Mouse (Mus musculus) kidney, embryonic 16.5 days (tissue): ENCODE data around the gene Psmd9. TPM values are rescaled to one million over a fixed set of nuclear protein-coding genes. Genes with fewer than 3 reads are reported as not detected.

Experiments used
- ATAC-seq: fragments of 200-750 bp; cut with Nextera tagmentation; 2 replicates; pipeline ENCODE4 v1.8.0; 2017; ENCODE audit warnings: moderate TSS enrichment; ENCODE audit not compliant: low FRiP score, low TSS enrichment
- H3K27ac ChIP-seq: fragments of 300-500 bp; sonication (generic); 2 replicates; pipeline ENCODE4 v1.5.1; 2014; ENCODE audit warnings: low read length
- H3K27me3 ChIP-seq: fragments of 300-500 bp; sonication (generic); 2 replicates; pipeline ENCODE4 v1.6.1; 2014; ENCODE audit warnings: low read length, control low read depth, mixed read lengths; ENCODE audit not compliant: insufficient read depth
- H3K36me3 ChIP-seq: fragments of 300-500 bp; sonication (generic); 2 replicates; pipeline ENCODE4 v1.6.1; 2014; ENCODE audit warnings: low read length, control low read depth, mixed read lengths; ENCODE audit not compliant: insufficient read depth
- H3K4me1 ChIP-seq: fragments of 300-500 bp; sonication (generic); 2 replicates; pipeline ENCODE4 v1.6.1; 2014; ENCODE audit warnings: low read length, control low read depth, mixed read lengths; ENCODE audit not compliant: insufficient read depth
- H3K4me2 ChIP-seq: fragments of 300-500 bp; sonication (generic); replicated peaks from 2 replicates; pipeline ENCODE4 v1.6.1; 2014; ENCODE audit warnings: low read depth, low read length
- H3K4me3 ChIP-seq: fragments of 300-500 bp; sonication (generic); 2 replicates; pipeline ENCODE4 v1.5.1; 2014; ENCODE audit warnings: mild to moderate bottlenecking, low read length
- H3K9ac ChIP-seq: fragments of 300-500 bp; sonication (generic); replicated peaks from 2 replicates; pipeline ENCODE4 v1.6.1; 2014; ENCODE audit warnings: low read length
- H3K9me3 ChIP-seq: fragments of 300-500 bp; sonication (generic); 2 replicates; pipeline ENCODE4 v1.6.1; 2016; ENCODE audit warnings: low read length, control low read depth
- WGBS: fragments of 180-500 bp; shearing (Covaris S2); extraction: QIAGEN DNeasy Blood & Tissue Kit; methylation state at CpG from one replicate; pipeline ENCODE4 v1.1.7; 2014; 5-methylcytosine and 5-hydroxymethylcytosine counted together
- polyA plus RNA-seq: library from polyadenylated mRNA; unstranded; fragments of >200 nt; fragmentation: Nextera tagmentation; extraction: Ambion mirVana; gene quantifications from 2 replicates; pipeline ENCODE4 v1.2.1, GENCODE M21; 2015

Psmd9 gene
- polyA plus RNA-seq, 1 experiment from 2014 or later = 86.9 TPM

- Histone ChIP-seq H3K4me2 (no peak overlapping the region), H3K27ac (no peak overlapping the region), H3K27me3 (no peaks in the 10 kb centered on the region), H3K4me1 (0 out of 2 replicates have a peak, but pooled peaks cover 5% of the 10 kb centered on the region), H3K9me3 (no peaks in the 10 kb centered on the region), H3K4me3 (no peak overlapping the region), H3K36me3 (peaks cover 80% of the 10 kb centered on the region), H3K9ac (no peak overlapping the region)
- peak; percentile 37; the same call in 1 of the 2 replicates for ATAC-seq
- WGBS = 68% methylated on average over 9 of the region's 9 CpGs
Observed at GRCm38 (mm10) chr5:123162942-123163341, 6.3 kb upstream of the Psmd9 start.

- 85% methylated on average over 10 of the region's 10 CpGs for WGBS
- Histone ChIP-seq H3K36me3 (peaks cover 46% of the 10 kb centered on the region), H3K9me3 (no peaks in the 10 kb centered on the region), H3K27me3 (no peaks in the 10 kb centered on the region), H3K9ac (no peak overlapping the region), H3K4me1 (peaks cover 29% of the 10 kb centered on the region), H3K4me2 (no peak overlapping the region), H3K27ac (no peak overlapping the region), H3K4me3 (no peak overlapping the region)
- no peak for ATAC-seq
Observed at GRCm38 (mm10) chr5:123166437-123166836, 2.8 kb upstream of the Psmd9 start.

GRCm38 (mm10) chr5:123167591-123167990 lies 1.6 kb upstream of the Psmd9 start:
- peaks cover 34% of the 10 kb centered on the region for H3K36me3 ChIP-seq
- ATAC-seq = no peak
- no peak overlapping the region for H3K9ac ChIP-seq
- H3K9me3 ChIP-seq = no peaks in the 10 kb centered on the region
- H3K4me2 ChIP-seq = no peak overlapping the region
- no peak overlapping the region for H3K4me3 ChIP-seq
- H3K27ac ChIP-seq = no peak overlapping the region
- 66% methylated on average over 5 of the region's 5 CpGs for WGBS
- H3K4me1 ChIP-seq = peaks cover 35% of the 10 kb centered on the region
- no peaks in the 10 kb centered on the region for H3K27me3 ChIP-seq

GRCm38 (mm10) chr5:123170365-123170764 lies 1.2 kb downstream of the Psmd9 start:
- no peak overlapping the region for H3K9ac ChIP-seq
- 56% methylated on average over 9 of the region's 9 CpGs for WGBS
- peaks cover 35% of the 10 kb centered on the region for H3K4me1 ChIP-seq
- no peak overlapping the region; the same call in 1 of the 2 replicates for H3K27ac ChIP-seq
- H3K36me3 ChIP-seq = peaks cover 14% of the 10 kb centered on the region
- no peak overlapping the region for H3K4me2 ChIP-seq
- no peak overlapping the region for H3K4me3 ChIP-seq
- ATAC-seq = no peak
- no peaks in the 10 kb centered on the region for H3K9me3 ChIP-seq
- H3K27me3 ChIP-seq = no peaks in the 10 kb centered on the region

GRCm38 (mm10) chr5:123171646-123172350 lies 2.6 kb downstream of the Psmd9 start:
- Histone ChIP-seq H3K4me3 (peak overlapping the region; percentile 36), H3K4me1 (peaks cover 31% of the 10 kb centered on the region), H3K27me3 (no peaks in the 10 kb centered on the region), H3K9me3 (no peaks in the 10 kb centered on the region), H3K4me2 (peak overlapping the region; percentile 59), H3K36me3 (0 out of 2 replicates have a peak, but pooled peaks cover 2% of the 10 kb centered on the region), H3K27ac (no peak overlapping the region), H3K9ac (peak overlapping the region; percentile 39)
- 8% methylated on average over 22 of the region's 22 CpGs for WGBS
- peak; percentile 90 for ATAC-seq

- WGBS = 94% methylated on average over 5 of the region's 5 CpGs
- Histone ChIP-seq H3K36me3 (no peaks in the 10 kb centered on the region), H3K27ac (no peak overlapping the region), H3K9me3 (peaks cover 5% of the 10 kb centered on the region; the same call in 1 of the 2 replicates), H3K4me1 (no peaks in the 10 kb centered on the region), H3K9ac (no peak overlapping the region), H3K4me3 (no peak overlapping the region), H3K27me3 (no peaks in the 10 kb centered on the region), H3K4me2 (no peak overlapping the region)
- no peak for ATAC-seq
Observed at GRCm38 (mm10) chr5:123178792-123179191, 9.6 kb downstream of the Psmd9 start.

- H3K36me3 ChIP-seq = no peaks in the 10 kb centered on the region
- ATAC-seq = no peak
- no peaks in the 10 kb centered on the region for H3K4me1 ChIP-seq
- H3K9ac ChIP-seq = no peak overlapping the region
- no peaks in the 10 kb centered on the region for H3K27me3 ChIP-seq
- H3K9me3 ChIP-seq = peaks cover 5% of the 10 kb centered on the region; the same call in 1 of the 2 replicates
- no peak overlapping the region for H3K27ac ChIP-seq
- no peak overlapping the region for H3K4me3 ChIP-seq
- WGBS = 92% methylated on average over 15 of the region's 15 CpGs
- no peak overlapping the region for H3K4me2 ChIP-seq
Observed at GRCm38 (mm10) chr5:123180390-123180789, 11.2 kb downstream of the Psmd9 start.

- no peak overlapping the region for H3K4me3 ChIP-seq
- H3K9ac ChIP-seq = no peak overlapping the region
- no peaks in the 10 kb centered on the region for H3K4me1 ChIP-seq
- no peaks in the 10 kb centered on the region for H3K27me3 ChIP-seq
- no peak for ATAC-seq
- no peak overlapping the region for H3K4me2 ChIP-seq
- no peaks in the 10 kb centered on the region for H3K36me3 ChIP-seq
- no peak overlapping the region for H3K27ac ChIP-seq
- H3K9me3 ChIP-seq = peaks cover 5% of the 10 kb centered on the region; the same call in 1 of the 2 replicates
- WGBS = 74% methylated on average over 6 of the region's 6 CpGs
Observed at GRCm38 (mm10) chr5:123181536-123181935, 12.3 kb downstream of the Psmd9 start.

GRCm38 (mm10) chr5:123182651-123183050 lies 13.4 kb downstream of the Psmd9 start, which contains the start of gene Hpd:
TSS of gene Hpd (minus strand) at chr5:123182727.
- Histone ChIP-seq H3K27me3 (no peaks in the 10 kb centered on the region), H3K4me1 (no peaks in the 10 kb centered on the region), H3K4me2 (no peak within 1 kb of the TSS), H3K27ac (no peak within 1 kb of the TSS), H3K9ac (no peak within 1 kb of the TSS), H3K36me3 (no peaks in the 10 kb centered on the region), H3K4me3 (no peak within 1 kb of the TSS), H3K9me3 (peaks cover 5% of the 10 kb centered on the region; the same call in 1 of the 2 replicates)
- WGBS = 81% methylated on average over 10 of the region's 10 CpGs
- no peak for ATAC-seq

GRCm38 (mm10) chr5:123185966-123186365 lies 16.8 kb downstream of the Psmd9 start:
- Histone ChIP-seq H3K4me3 (no peak overlapping the region), H3K27ac (no peak overlapping the region), H3K4me1 (no peaks in the 10 kb centered on the region), H3K36me3 (no peaks in the 10 kb centered on the region), H3K4me2 (no peak overlapping the region), H3K9me3 (no peaks in the 10 kb centered on the region), H3K9ac (no peak overlapping the region), H3K27me3 (no peaks in the 10 kb centered on the region)
- ATAC-seq = no peak
- WGBS = 73% methylated on average over 6 of the region's 6 CpGs
